Mouse (Mus musculus) limb, embryonic 11.5 days (tissue): Measurements from ENCODE around the gene Tifa. TPM values are rescaled to one million over a fixed set of nuclear protein-coding genes. Genes with fewer than 3 reads are reported as not detected.

Source experiments
- ATAC-seq: fragments of 200-750 bp; cut with Nextera tagmentation; 2 replicates; pipeline ENCODE4 v1.8.0; 2017; ENCODE audit warnings: low read depth; ENCODE audit not compliant: insufficient number of reproducible peaks, low FRiP score, low TSS enrichment
- DNase-seq: peaks from one replicate; pipeline ENCODE4 v3.0.0-alpha.2; 2015; ENCODE audit warnings: low spot score
- H3K27ac ChIP-seq: fragments of 300-500 bp; sonication (generic); replicated peaks from 2 replicates; pipeline ENCODE4 v1.5.1; 2014; ENCODE audit warnings: low read depth, mild to moderate bottlenecking, low read length
- H3K27me3 ChIP-seq: fragments of 300-500 bp; sonication (generic); 2 replicates; pipeline ENCODE4 v1.6.1; 2014; ENCODE audit warnings: mild to moderate bottlenecking, low read length, mixed read lengths; ENCODE audit not compliant: control insufficient read depth, insufficient read depth
- H3K36me3 ChIP-seq: fragments of 300-500 bp; sonication (generic); 2 replicates; pipeline ENCODE4 v1.6.1; 2014; ENCODE audit warnings: mild to moderate bottlenecking, low read length, moderate library complexity, mixed read lengths; ENCODE audit not compliant: control insufficient read depth, insufficient read depth
- H3K4me1 ChIP-seq: fragments of 300-500 bp; sonication (generic); 2 replicates; pipeline ENCODE4 v1.6.1; 2014; ENCODE audit warnings: low read length, mixed read lengths; ENCODE audit not compliant: control insufficient read depth, insufficient read depth
- H3K4me2 ChIP-seq: fragments of 300-500 bp; sonication (generic); 2 replicates; pipeline ENCODE4 v1.6.1; 2014; ENCODE audit warnings: low read depth, mild to moderate bottlenecking, moderate library complexity; ENCODE audit not compliant: severe bottlenecking
- H3K4me3 ChIP-seq: fragments of 300-500 bp; sonication (generic); 2 replicates; pipeline ENCODE4 v1.5.1; 2014; ENCODE audit warnings: low read depth, low read length
- H3K9ac ChIP-seq: fragments of 300-500 bp; sonication (generic); 2 replicates; pipeline ENCODE4 v1.6.1; 2014; ENCODE audit warnings: mild to moderate bottlenecking, low read length
- H3K9me3 ChIP-seq: fragments of 300-500 bp; sonication (generic); 2 replicates; pipeline ENCODE4 v1.6.1; 2016; ENCODE audit warnings: low read length; ENCODE audit not compliant: control insufficient read depth
- WGBS: fragments of 180-500 bp; shearing (Covaris S2); extraction: QIAGEN DNeasy Blood & Tissue Kit; methylation state at CpG from one replicate; pipeline ENCODE4 v1.1.7; 2014; 5-methylcytosine and 5-hydroxymethylcytosine counted together
- polyA plus RNA-seq: library from polyadenylated mRNA; unstranded; fragments of >200 nt; fragmentation: Nextera tagmentation; extraction: Ambion mirVana; gene quantifications from 2 replicates; pipeline ENCODE4 v1.2.1, GENCODE M21; 2014

The Tifa gene
- polyA plus RNA-seq: 2.0 and 2.9 TPM in 2 replicates

- peak; percentile 78 for DNase-seq
- H3K27ac ChIP-seq: no peak within 1 kb of the TSS
- H3K4me3 ChIP-seq: peak within 1 kb of the TSS; percentile 57
- WGBS: under 1% methylated on average over 43 of the region's 44 CpGs
- peak within 1 kb of the TSS; percentile 90 for H3K4me2 ChIP-seq
- H3K4me1 ChIP-seq: peaks cover 8% of the 10 kb centered on the region; the same call in 1 of the 2 replicates
- no peaks in the 10 kb centered on the region for H3K9me3 ChIP-seq
- H3K27me3 ChIP-seq: peaks cover 18% of the 10 kb centered on the region
- H3K36me3 ChIP-seq: no peaks in the 10 kb centered on the region
- peak; percentile 28; the same call in 1 of the 2 replicates for ATAC-seq
- H3K9ac ChIP-seq: peak within 1 kb of the TSS; percentile 49
Observed at GRCm38 (mm10) chr3:127789500-127790191, at the start of gene Tifa. TSS of gene Tifa (plus strand) at chr3:127789805.

DNA sequence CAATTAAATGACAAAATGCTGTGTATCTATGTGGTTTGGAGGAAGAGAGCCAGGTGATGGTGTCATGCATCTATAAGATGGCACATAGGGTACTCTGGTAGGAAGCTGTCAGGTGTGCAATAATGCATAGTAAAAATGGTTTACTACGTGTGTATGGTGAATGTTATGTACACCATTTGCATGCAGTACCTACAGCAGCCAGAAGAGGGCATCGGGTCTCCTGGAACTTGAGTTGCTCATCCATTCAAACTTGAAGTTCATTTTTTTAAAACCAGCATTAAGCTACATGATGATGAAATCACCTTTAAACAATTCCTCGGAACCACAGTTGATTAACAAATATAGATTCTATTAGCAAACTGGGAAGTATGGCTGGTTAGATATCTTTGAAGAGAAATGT, 48.1 kb upstream of the Tifa start:
- H3K4me3 ChIP-seq: no peak overlapping the region
- no peak overlapping the region for H3K4me2 ChIP-seq
- no peaks in the 10 kb centered on the region for H3K4me1 ChIP-seq
- 94% methylated on average over 3 of the region's 3 CpGs for WGBS
- H3K9ac ChIP-seq: no peak overlapping the region
- H3K27ac ChIP-seq: no peak overlapping the region
- DNase-seq: peak; percentile 48
- no peaks in the 10 kb centered on the region for H3K9me3 ChIP-seq
- ATAC-seq: no peak
- no peaks in the 10 kb centered on the region for H3K36me3 ChIP-seq
- peaks cover 8% of the 10 kb centered on the region for H3K27me3 ChIP-seq

DNA sequence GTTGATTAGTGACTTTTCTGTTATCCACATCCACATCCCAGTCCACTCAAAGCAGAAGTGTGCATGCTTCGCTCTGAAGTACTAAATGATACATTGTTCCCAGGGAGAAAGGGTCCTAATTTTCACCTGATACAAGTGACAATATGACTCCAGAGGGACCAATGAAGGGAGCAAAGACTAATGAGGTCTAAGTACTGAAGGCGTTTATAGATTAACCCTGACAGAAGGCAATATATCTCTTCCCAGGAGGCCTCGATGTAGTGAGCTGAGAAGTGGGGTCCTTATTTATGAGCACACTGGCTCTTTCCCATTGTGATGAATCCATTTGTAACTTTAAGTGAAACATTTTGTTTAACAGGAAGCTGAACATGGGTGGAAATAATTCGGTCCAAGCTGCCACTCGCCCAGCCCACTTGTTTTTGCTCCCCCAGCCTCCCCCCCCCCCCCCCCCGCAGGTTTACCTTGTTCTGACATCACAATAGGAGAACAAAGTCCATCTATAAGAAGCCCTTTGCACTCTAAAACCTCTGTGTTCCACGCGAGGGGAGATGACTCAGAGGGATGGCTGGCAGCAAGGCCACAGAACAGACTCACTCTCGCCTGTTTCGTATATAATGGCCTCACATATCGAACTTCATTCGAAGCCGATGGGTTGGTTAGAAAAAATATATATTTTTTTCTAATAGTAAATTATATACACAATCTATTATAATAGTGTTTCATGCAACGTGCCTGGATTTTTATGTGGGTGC, 45.8 kb upstream of the Tifa start:
- Histone ChIP-seq H3K9ac (no peak overlapping the region), H3K4me3 (no peak overlapping the region), H3K9me3 (no peaks in the 10 kb centered on the region), H3K27ac (no peak overlapping the region), H3K4me1 (no peaks in the 10 kb centered on the region), H3K36me3 (no peaks in the 10 kb centered on the region), H3K4me2 (no peak overlapping the region), H3K27me3 (peaks cover 22% of the 10 kb centered on the region)
- DNase-seq (no peak), ATAC-seq (no peak)
- WGBS: 52% methylated on average over 14 of the region's 14 CpGs

- Histone ChIP-seq H3K27ac (no peak overlapping the region), H3K36me3 (no peaks in the 10 kb centered on the region), H3K9ac (no peak overlapping the region), H3K27me3 (peaks cover 29% of the 10 kb centered on the region), H3K4me3 (no peak overlapping the region), H3K4me1 (no peaks in the 10 kb centered on the region), H3K9me3 (no peaks in the 10 kb centered on the region), H3K4me2 (no peak overlapping the region)
- no peak for ATAC-seq
- WGBS: 2% methylated on average over 6 of the region's 6 CpGs
- no peak for DNase-seq
Observed at GRCm38 (mm10) chr3:127745504-127745903, 44.1 kb upstream of the Tifa start.

DNA sequence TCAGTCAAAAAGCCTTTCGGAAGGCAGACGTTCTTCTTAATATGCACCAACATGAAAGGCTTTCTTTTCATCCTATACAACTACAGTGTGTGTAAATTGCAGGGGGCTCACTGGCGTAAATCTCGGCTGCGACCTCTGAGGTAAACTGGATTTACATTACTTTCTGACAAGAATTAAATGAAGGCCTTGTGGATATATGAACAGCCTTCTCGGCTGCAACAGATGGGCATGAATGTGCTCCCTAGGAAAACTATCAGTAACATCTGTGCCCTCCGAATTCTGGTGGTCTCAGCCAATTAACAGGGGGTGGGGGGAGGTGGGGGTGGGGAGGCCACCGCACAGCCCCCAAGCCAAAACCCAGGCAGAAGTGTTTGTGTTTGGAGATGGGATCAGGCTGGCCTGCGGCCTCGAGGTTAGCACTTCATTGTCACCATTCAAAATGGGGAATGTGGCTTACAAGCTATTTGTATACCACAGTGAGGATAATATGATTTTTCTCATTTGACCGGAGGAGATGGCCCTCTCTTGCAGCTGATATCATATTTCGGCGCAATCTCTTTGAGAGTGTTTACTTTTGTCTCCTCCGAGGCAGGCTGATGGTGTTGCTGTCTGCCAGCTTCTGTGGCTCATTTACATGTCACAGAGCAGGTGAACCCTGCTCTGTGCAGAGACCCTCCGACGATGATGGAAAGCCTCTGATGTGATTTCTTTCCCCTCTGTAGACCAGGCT, 43.5 kb upstream of the Tifa start:
- 10% methylated on average over 16 of the region's 16 CpGs for WGBS
- no peak overlapping the region for H3K27ac ChIP-seq
- no peak overlapping the region for H3K4me3 ChIP-seq
- no peak overlapping the region for H3K4me2 ChIP-seq
- H3K27me3 ChIP-seq: peaks cover 31% of the 10 kb centered on the region
- H3K9me3 ChIP-seq: no peaks in the 10 kb centered on the region
- ATAC-seq (no peak), DNase-seq (no peak)
- no peak overlapping the region for H3K9ac ChIP-seq
- H3K4me1 ChIP-seq: no peaks in the 10 kb centered on the region
- H3K36me3 ChIP-seq: no peaks in the 10 kb centered on the region

GRCm38 (mm10) chr3:127748644-127749043, 41.0 kb upstream of the Tifa start:
- 46% methylated on average over 4 of the region's 4 CpGs for WGBS

DNA sequence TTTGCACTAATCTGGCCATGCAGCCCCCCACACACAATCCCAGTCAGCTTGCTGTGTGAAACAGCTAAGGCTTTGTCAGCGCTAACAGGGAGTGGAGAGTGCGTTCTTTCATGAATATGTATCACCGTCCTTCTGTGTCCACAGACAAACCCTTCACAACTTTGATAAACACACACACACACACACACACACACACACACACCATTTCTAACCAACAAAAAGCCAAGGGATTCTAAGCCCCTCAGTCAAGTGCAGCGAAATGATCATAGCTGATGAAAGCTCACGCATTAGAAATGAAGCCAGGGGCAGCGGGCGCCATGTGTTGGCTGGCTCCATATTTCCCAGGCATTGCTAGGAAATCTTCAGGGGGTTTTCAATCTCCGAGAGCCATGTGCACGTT, 40.3 kb upstream of the Tifa start:
- Histone ChIP-seq H3K36me3 (no peaks in the 10 kb centered on the region), H3K9me3 (no peaks in the 10 kb centered on the region; the same call in 1 of the 2 replicates), H3K4me3 (no peak overlapping the region), H3K9ac (no peak overlapping the region), H3K27me3 (peaks cover 31% of the 10 kb centered on the region), H3K4me2 (peak overlapping the region; percentile 25), H3K4me1 (no peaks in the 10 kb centered on the region), H3K27ac (no peak overlapping the region)
- ATAC-seq: no peak
- no peak for DNase-seq
- WGBS: 21% methylated on average over 9 of the region's 9 CpGs

More at GRCm38 (mm10) chr3:127748644-127749043, 41.0 kb upstream of the Tifa start:
- no peak overlapping the region for H3K4me3 ChIP-seq
- no peak for DNase-seq
- H3K36me3 ChIP-seq: no peaks in the 10 kb centered on the region
- H3K27me3 ChIP-seq: peaks cover 31% of the 10 kb centered on the region
- no peak overlapping the region for H3K27ac ChIP-seq
- H3K9me3 ChIP-seq: no peaks in the 10 kb centered on the region; the same call in 1 of the 2 replicates
- H3K4me2 ChIP-seq: no peak overlapping the region
- no peaks in the 10 kb centered on the region for H3K4me1 ChIP-seq
- no peak overlapping the region for H3K9ac ChIP-seq
- no peak for ATAC-seq

DNA sequence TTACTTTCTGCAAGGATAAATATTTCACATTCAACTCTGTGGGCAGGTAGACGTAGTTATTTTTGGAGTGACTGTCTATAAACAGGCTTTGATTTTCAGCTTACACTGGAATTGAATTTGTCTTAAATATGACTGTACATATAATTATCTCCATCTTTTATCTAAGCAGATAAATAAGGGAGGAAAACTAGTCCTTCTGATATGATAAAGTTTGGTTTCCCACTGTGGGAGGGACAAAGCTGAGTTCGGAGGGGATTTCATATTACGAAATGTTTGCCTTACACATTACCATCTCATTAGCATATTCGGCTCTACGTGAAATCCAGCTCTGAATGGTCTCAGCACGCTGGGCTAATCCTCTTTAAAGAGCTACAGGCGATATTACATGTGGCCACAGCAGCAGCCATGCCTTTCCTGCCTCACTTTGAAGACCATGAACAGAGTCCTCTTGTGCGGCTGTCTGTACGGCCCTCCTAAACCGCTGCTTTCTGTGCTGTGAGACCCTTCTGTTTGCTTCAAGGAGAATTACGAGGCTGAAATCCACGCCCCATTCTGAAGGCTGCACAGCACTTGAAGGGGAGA, 39.5 kb upstream of the Tifa start:
- ATAC-seq: no peak
- Histone ChIP-seq H3K9me3 (no peaks in the 10 kb centered on the region; the same call in 1 of the 2 replicates), H3K36me3 (no peaks in the 10 kb centered on the region), H3K4me1 (no peaks in the 10 kb centered on the region), H3K4me3 (no peak overlapping the region), H3K9ac (no peak overlapping the region), H3K4me2 (no peak overlapping the region), H3K27me3 (peaks cover 28% of the 10 kb centered on the region), H3K27ac (no peak overlapping the region)
- WGBS: 18% methylated on average over 12 of the region's 12 CpGs
- DNase-seq: peak; percentile 40
